Mouse (Mus musculus) right cerebral cortex, postnatal 36 days (tissue): ENCODE measurements at regions not wholly inside any gene's neighbourhood (a gene's known extent, or its start where the extent isn't known, plus 50 kb on each side); places are given as distances from the start of the nearest gene placed in this dataset.

Experiments used
- DNase-seq, 2 experiments: peaks; one replicate each; pipeline ENCODE4 v3.0.0; 2022; ENCODE audit warnings: low spot score in 2 of 2, mixed read lengths in 1 of 2

DNA sequence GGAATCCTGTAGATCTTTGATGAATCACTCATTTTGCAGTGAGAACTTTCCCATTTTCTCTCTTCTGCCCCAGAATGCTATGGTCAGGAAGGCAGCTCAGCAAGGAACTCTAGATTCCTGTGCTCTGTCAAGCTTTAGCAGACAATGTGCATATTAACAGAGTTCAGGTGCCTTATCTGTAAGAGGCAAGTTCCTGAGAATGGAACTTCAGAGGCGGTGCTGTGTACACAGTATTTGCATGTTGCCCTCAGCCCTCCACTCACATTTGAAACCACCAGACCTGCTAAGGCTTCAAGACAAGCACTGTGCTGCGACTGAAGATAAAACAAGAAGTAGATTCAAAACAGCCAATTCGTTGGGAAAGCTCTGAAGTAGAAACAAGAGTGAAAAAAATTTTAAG lies 66.8 kb upstream of the Slc35f4 start:
- no peak for DNase-seq

DNA sequence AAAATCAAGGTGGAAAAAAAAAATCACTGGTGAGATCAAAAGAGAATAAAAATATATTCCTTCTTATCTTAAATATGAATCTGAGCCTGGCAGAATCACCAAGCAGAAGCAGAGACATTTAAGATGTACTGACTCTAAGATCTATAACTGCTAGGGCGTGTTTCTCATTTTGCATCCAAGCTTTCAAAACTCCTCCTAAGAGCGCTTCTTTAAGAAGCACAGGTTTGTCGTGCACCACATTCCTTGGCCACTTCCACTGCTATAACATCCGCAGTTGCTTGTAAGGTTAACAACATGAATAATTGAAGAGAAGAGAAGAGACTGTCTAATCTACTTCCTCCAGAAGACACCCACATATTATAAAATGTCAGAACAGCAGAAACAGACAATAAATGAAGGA lies 64.5 kb upstream of the Slc35f4 start:
- peak; percentile 10 to 18 for DNase-seq
